Mouse (Mus musculus) urinary bladder, postnatal 25 days (tissue): Measurements from ENCODE around the gene Cd247.

Source experiments
- DNase-seq: peaks from one replicate; pipeline ENCODE4 v3.0.0; 2022; ENCODE audit warnings: low spot score

The Cd247 gene

GRCm38 (mm10) chr1:165775518-165776294, 12.8 kb upstream of the Cd247 start:
- no peak for DNase-seq

DNA sequence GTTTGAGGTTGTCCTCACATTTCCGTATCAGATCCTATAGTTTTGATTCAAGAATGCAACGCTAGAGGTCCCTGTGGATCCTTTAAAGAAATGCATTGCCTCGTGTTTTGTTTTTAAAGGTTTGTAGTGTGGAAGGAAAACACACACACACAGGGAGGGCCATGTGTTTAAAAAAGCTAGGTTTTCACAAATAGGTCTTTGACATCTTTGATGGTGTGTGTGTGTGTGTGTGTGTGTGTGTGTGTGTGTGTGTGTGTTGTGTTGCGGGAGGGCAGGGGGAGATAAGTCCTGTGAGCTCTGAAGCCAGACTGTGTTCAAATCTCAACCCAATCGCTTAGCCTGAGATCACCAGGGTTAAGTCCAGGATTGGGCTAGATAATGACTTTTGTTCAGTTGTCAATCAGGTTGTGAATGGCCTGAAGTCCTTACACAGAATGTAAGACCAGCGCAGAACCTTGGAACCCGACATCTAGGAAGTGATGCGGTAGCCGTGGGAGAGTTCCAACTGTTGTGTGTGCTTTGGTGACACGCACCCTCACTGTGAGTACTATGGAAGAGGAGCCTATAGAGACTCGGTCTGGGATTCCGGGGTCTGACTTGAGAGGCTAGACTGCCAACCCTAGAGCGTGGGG, 8.4 kb upstream of the Cd247 start:
- DNase-seq, result no peak

DNA sequence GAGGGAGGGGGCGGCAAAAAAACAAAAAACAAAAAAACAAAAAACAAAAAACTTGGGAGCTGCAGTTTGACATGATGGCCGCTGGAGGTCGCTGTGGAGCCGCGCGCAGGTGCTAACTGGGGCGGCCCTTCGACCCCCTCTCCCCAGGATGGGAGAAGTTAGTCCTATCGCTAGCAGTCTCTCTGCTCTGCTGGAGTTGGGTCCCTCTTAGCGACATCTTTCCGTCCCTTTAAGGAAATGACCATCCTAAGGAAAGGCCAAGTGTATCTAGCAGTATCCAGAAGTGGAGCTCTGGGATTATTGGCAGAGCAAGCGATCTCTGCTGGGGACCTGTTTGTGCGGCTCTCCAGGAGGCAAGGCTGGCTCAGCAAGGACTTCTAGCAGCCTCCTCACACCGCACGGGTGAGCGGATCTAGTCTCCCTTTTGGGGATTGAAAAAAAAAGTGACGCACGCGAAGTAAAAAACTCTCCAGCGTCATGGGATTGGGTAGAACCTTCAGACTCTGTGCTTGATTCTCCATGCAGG, 7.8 kb upstream of the Cd247 start:
- DNase-seq, result no peak

- DNase-seq, result no peak
Observed at GRCm38 (mm10) chr1:165781426-165781825, 7.1 kb upstream of the Cd247 start.

DNA sequence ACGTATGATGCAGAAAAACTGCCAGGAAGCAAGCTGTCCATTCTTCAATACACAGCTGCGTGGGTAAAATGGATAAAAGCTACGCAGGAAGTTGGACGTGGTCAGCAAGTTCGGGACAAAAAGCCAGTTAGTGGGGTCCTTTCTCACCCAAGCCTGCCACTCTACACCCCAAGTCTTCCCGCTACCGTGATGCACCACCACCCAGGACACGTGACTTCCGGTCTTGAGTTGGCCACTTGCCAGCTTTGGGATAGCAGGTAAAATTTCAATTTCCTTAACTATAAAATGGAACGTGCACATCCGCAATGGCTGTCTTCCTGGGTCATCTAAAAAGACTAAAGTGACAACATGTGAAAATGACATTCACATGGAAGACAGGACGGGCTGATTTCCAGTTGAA, 6.6 kb upstream of the Cd247 start:
- no peak for DNase-seq

- DNase-seq, result no peak
Observed at GRCm38 (mm10) chr1:165786296-165786695, 2.2 kb upstream of the Cd247 start.

DNA sequence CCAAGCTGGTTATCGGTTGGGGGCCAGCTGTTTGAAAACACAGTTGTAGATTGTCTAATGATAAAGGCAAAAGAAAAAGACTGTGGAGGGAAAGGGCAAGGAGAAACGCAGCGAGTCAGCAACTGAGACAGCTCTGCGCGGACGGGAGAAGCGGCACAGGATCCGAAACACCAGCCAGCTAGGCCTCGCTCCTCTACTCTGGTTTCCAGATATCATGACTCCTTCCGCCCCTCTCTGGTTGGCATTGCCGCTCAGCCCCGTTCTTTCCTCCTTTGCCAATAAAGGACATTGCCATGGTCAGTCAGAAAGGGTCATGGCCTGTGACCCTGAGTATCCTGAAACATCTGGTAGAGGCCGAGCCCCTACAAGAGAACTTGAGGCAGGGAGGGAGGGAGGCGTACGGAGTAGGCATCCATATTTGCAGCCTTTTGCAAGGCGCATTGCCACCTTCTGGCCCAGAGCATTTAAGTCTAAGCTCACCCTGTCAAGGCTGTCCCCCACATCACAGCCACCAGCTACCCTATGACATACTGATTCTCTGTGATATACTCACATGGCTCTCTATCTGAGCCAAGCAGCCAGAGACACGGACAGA, 682 bp downstream of the Cd247 start:
- DNase-seq, result no peak

GRCm38 (mm10) chr1:165789963-165790362, 1.5 kb downstream of the Cd247 start:
- DNase-seq, result no peak

DNA sequence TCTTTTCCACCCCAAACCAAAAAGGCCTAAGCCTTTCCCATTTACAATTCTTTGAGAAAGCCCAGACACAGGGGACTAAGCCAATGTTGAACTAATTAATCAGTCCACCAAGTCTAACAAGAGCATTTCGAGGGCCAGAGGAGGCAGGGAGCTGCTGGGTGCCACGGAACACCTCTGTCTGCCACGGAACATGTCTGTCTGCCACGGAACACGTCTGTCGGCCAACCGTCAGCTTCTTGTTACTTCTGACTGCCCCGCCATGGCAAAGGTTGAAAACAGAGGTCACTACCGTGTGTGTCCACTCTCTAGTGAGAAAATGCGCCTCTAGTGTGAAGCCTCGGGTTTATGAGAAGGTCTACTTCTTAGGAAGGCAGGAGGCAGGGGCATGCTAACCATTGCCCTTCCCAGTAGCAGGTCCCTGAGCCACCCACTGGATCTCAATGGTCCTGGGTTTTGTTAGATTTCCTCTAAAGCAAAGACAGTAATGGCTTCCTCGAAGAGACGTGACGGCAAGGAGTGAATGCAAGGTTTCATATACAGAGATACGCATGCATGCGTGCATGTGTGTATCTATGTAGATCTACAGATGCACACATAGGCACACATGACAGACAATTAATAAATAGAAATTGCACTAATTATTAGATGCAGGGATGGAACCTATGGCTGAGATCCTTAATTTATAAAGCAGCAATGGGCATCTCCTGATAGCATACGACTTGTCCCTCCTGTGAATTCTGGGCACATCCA, 2.2 kb downstream of the Cd247 start:
- no peak for DNase-seq

DNA sequence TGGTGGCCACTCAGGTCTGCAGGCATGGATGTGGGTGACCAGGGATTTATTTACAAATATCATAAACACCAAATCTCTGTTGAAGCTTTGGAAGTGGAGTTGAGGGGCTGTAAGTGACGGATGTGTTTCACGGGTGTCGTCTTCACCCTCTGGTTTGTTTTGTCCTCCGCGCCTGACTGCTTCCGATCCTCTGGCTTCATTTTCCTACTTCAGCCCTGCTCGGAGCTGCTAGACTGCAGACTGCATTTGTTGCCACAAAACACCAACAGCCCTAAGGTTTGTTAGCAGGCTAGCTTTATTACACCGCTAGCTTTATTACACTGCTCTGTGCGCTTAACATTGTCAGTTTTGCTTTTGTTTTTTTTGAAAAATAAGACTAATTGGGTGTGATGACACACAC, 2.9 kb downstream of the Cd247 start:
- no peak for DNase-seq

DNA sequence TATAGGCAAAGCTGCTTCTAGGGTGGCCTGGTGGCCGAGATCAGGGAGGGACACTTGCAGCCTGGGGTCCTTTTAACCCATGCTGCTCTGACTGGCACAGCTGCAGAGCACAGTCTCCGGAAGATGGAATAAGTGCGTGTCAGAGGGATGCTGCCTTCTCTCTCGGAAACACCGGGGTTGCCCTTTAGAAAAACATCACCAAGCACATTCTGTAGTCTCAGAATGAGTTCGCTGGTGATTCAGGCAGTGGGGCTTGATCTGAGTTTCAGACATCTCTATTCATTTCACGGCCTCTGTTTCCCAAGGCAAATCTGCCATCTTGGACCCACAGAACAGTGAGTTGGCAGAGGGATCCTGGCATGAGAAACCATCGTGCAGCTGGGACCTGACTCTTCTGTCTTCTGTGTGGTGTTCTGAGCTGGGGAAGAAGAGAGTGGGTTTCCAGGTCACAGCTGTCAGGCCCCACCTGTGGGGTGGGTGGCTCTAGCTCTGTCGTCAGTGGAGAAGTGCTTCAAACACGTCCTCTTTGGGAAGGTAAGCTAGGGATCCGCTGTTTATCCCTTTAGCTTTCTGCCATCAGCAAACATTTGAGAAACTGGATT, 13.3 kb downstream of the Cd247 start:
- DNase-seq, result no peak

- no peak for DNase-seq
Observed at GRCm38 (mm10) chr1:165803107-165803506, 14.6 kb downstream of the Cd247 start.

GRCm38 (mm10) chr1:165804133-165804532, 15.7 kb downstream of the Cd247 start:
- no peak for DNase-seq

- no peak for DNase-seq
Observed at GRCm38 (mm10) chr1:165810633-165811032, 22.2 kb downstream of the Cd247 start.

GRCm38 (mm10) chr1:165811170-165811569, 22.7 kb downstream of the Cd247 start:
- no peak for DNase-seq

- DNase-seq, result no peak
Observed at GRCm38 (mm10) chr1:165812775-165813174, 24.3 kb downstream of the Cd247 start.

GRCm38 (mm10) chr1:165814116-165814515, 25.6 kb downstream of the Cd247 start:
- no peak for DNase-seq

- DNase-seq, result no peak
Observed at GRCm38 (mm10) chr1:165814521-165815278, 26.2 kb downstream of the Cd247 start.

GRCm38 (mm10) chr1:165816391-165816790, 27.9 kb downstream of the Cd247 start:
- no peak for DNase-seq

DNA sequence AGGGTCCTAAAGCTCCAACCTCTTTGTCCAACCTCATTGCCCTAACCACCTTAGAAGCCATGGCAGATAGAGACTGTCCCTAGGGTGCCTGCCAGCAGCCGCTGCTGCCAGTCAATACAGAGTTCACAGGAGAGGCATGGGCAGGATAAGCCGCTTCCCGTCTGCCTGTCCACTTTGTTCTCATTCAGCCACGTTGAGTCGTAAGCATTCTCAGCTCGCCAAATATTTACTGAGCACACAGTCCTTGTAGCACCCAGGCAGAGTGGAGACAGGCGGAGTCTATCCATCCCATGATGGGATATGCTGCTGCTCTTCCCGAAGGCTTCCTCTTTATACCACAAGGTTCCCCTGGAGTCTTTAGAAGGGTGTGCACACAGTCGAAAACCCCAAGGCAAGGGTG, 28.8 kb downstream of the Cd247 start:
- no peak for DNase-seq

GRCm38 (mm10) chr1:165818145-165818860, 29.8 kb downstream of the Cd247 start:
- no peak for DNase-seq
